11 mouse cellular contexts compared by ENCODE assay signal in genomic region chr12:105000487-105001283, GRCm38 (mm10). TPM values are rescaled to one million over a fixed set of nuclear protein-coding genes. Genes with fewer than 3 reads are reported as not detected.
DNase-seq lines count a peak whose midpoint lies in the region; ATAC-seq lines count a peak whose summit lies in the region.
"Had no signal": no experiment of that assay in that cellular context is flagged by ENCODE, and none has a peak within 500 bp of the region (broad histone marks: within the 10 kb centered on the region; RNA-seq: fewer than 3 reads in every experiment).

No protein-coding gene starts in this region.

- no peak overlapping the region for H3K4me3 ChIP-seq in intestine, embryonic 16.5 days (ENCODE audit: low read length)
- H3K4me3 ChIP-seq: erythroblast, embryonic 14.5 days; heart, embryonic 13.5 days; limb, embryonic 13.5 days had no signal

- H3K27me3 ChIP-seq in intestine, embryonic 16.5 days (replicated peaks; ENCODE audit: control insufficient read depth, insufficient read depth, low read length): no peaks in the 10 kb centered on the region

- H3K4me2 ChIP-seq in intestine, embryonic 16.5 days (ENCODE audit: low read depth, low read length): no peak overlapping the region
- H3K4me2 ChIP-seq: heart, embryonic 13.5 days; limb, embryonic 13.5 days had no signal

- peak overlapping the region; percentile 74; the same call in 1 of the 2 replicates for H3K27ac ChIP-seq in intestine, embryonic 16.5 days (ENCODE audit: low read length)
- H3K27ac ChIP-seq: heart, embryonic 13.5 days; limb, embryonic 13.5 days had no signal

- ATAC-seq in CD4-positive, CD25-positive, alpha-beta regulatory T cell, adult 4 months: peak; percentile 60
- peak; percentile 49 for ATAC-seq in intestine, embryonic 16.5 days
- ATAC-seq in erythroblast, adult 5-6 weeks (replicated peaks; ENCODE audit: low FRiP score, poor library complexity, severe bottlenecking): no peak

- H3K9me3 ChIP-seq in intestine, embryonic 16.5 days (ENCODE audit: control insufficient read depth, low read length): no peaks in the 10 kb centered on the region
- H3K9me3 ChIP-seq: heart, embryonic 13.5 days; limb, embryonic 13.5 days had no signal

- DNase-seq in adrenal gland, adult (ENCODE audit: inconsistent age in 2 of 2, low spot score in 1 of 2): peak; percentile 79 to 83
- DNase-seq in adrenal gland, postnatal 10 days: no peak
- DNase-seq in lung, postnatal 10 days: peak; percentile 26
- DNase-seq in left cerebral cortex, adult 9 months (ENCODE audit: low spot score in 2 of 2): no peak
- DNase-seq in right cerebral cortex, postnatal 25 days: no peak

- WGBS in intestine, embryonic 16.5 days: 66% methylated on average over 9 of the region's 9 CpGs

- peaks cover 24% of the 10 kb centered on the region for H3K4me1 ChIP-seq in intestine, embryonic 16.5 days (ENCODE audit: control insufficient read depth, insufficient read depth, low read length)

- no peaks in the 10 kb centered on the region for H3K36me3 ChIP-seq in intestine, embryonic 16.5 days (ENCODE audit: control insufficient read depth, insufficient read depth, low read length)
- H3K36me3 ChIP-seq: heart, embryonic 13.5 days; limb, embryonic 13.5 days had no signal

- no peak overlapping the region for H3K9ac ChIP-seq in intestine, embryonic 16.5 days (ENCODE audit: low read depth, low read length)
- H3K9ac ChIP-seq: heart, embryonic 13.5 days; limb, embryonic 13.5 days had no signal

RNA-seq across cellular contexts. Expression of gene Syne3, which starts 8.9 kb away (rescaled TPM):
- 1 to 10 TPM; 9.1 to 9.5 TPM for total RNA-seq in adrenal gland, postnatal 10 days (2021)
- 1 to 10 TPM; 1.6 to 5.5 TPM for polyA plus RNA-seq in CD4-positive, CD25-positive, alpha-beta regulatory T cell, adult 4 months (2017; shearing (Covaris generic))
- 0.51 and 0.66 TPM in 2 replicates for polyA plus RNA-seq in intestine, embryonic 16.5 days (2015; fragmentation: Nextera tagmentation; extraction: Ambion mirVana)
- total RNA-seq in erythroblast, adult 5-6 weeks (2015; ENCODE audit: low replicate concordance): 4.8 and 5.6 TPM in 2 replicates
- total RNA-seq in erythroblast, adult 5-6 weeks (2017; ENCODE audit: low replicate concordance): 10.3 and 14.8 TPM in 2 replicates

RNA-seq across cellular contexts. Expression of gene Glrx5, which starts 31.8 kb away (rescaled TPM):
- total RNA-seq in adrenal gland, postnatal 10 days (2021): 100 to 1,000 TPM; 158 to 160 TPM
- polyA plus RNA-seq in CD4-positive, CD25-positive, alpha-beta regulatory T cell, adult 4 months (2017; shearing (Covaris generic)): 1 to 10 TPM; 3.3 to 8.5 TPM
- 185 and 199 TPM in 2 replicates for polyA plus RNA-seq in intestine, embryonic 16.5 days (2015; fragmentation: Nextera tagmentation; extraction: Ambion mirVana)
- total RNA-seq in erythroblast, adult 5-6 weeks (2015; ENCODE audit: low replicate concordance): 170 and 188 TPM in 2 replicates
- 146 and 233 TPM in 2 replicates for total RNA-seq in erythroblast, adult 5-6 weeks (2017; ENCODE audit: low replicate concordance)

Comparison
In these comparisons a context has a peak if more than half of its experiments do, and no peak if none do; other contexts are left out.
1. DNase-seq: peak in adrenal gland, adult (2 of 2) and lung, postnatal 10 days (single experiment); none in adrenal gland, postnatal 10 days (single experiment), left cerebral cortex, adult 9 months (0 of 2) and right cerebral cortex, postnatal 25 days (single experiment).